Mouse (Mus musculus): Measurements from ENCODE around the gene Rabl6. TPM values are rescaled to one million over a fixed set of nuclear protein-coding genes. Genes with fewer than 3 reads are reported as not detected.
"Not testable (repeated sequence)": the region's sequence is repeated elsewhere in the genome, so short reads cannot be mapped to it uniquely, and the experiment has no call there.

The Rabl6 gene
- polyA plus RNA-seq, 1 experiment = 35.8 TPM

- not testable (repeated sequence) for DNase-seq (ENCODE audit: low read depth, low spot score)
- 84% methylated on average over 4 of the region's 4 CpGs for WGBS
Observed at GRCm38 (mm10) chr2:25553171-25553786, 55.0 kb downstream of the Rabl6 start.

- DNase-seq (ENCODE audit: low read depth, low spot score) = no peak
- WGBS = 18% methylated on average over 5 of the region's 5 CpGs
Observed at GRCm38 (mm10) chr2:25551186-25551585, 57.1 kb downstream of the Rabl6 start.

- WGBS = 46% methylated on average over 9 of the region's 9 CpGs
- DNase-seq (ENCODE audit: low read depth, low spot score) = no peak
Observed at GRCm38 (mm10) chr2:25549021-25549991, 59.0 kb downstream of the Rabl6 start.

GRCm38 (mm10) chr2:25546811-25547491 is 61.4 kb downstream of the Rabl6 start, which contains the start of gene Traf2:
TSS of gene Traf2 (minus strand) at chr2:25546940.
- 3% methylated on average over 48 of the region's 48 CpGs for WGBS

GRCm38 (mm10) chr2:25545996-25546810 is 62.1 kb downstream of the Rabl6 start:
- 4% methylated on average over 43 of the region's 43 CpGs for WGBS

More at GRCm38 (mm10) chr2:25546811-25547491, 61.4 kb downstream of the Rabl6 start, which contains the start of gene Traf2:
- DNase-seq (ENCODE audit: low read depth, low spot score) = peak; percentile 92

GRCm38 (mm10) chr2:25541644-25542367 is 66.5 kb downstream of the Rabl6 start:
- no peak for DNase-seq (ENCODE audit: low read depth, low spot score)
- 68% methylated on average over 10 of the region's 10 CpGs for WGBS

More at GRCm38 (mm10) chr2:25545996-25546810, 62.1 kb downstream of the Rabl6 start:
- DNase-seq (ENCODE audit: low read depth, low spot score) = no peak

GRCm38 (mm10) chr2:25540541-25540948 is 67.8 kb downstream of the Rabl6 start:
- WGBS = 86% methylated on average over 4 of the region's 4 CpGs
- DNase-seq (ENCODE audit: low read depth, low spot score) = no peak

- no peak for DNase-seq (ENCODE audit: low read depth, low spot score)
- 89% methylated on average over 8 of the region's 8 CpGs for WGBS
Observed at GRCm38 (mm10) chr2:25536531-25536930, 71.8 kb downstream of the Rabl6 start.

- DNase-seq (ENCODE audit: low read depth, low spot score) = no peak
- 80% methylated on average over 2 of the region's 2 CpGs for WGBS
Observed at GRCm38 (mm10) chr2:25534866-25535182, 73.5 kb downstream of the Rabl6 start.

- WGBS = 37% methylated on average over 3 of the region's 3 CpGs
- DNase-seq (ENCODE audit: low read depth, low spot score) = no peak
Observed at GRCm38 (mm10) chr2:25534178-25534865, 74.0 kb downstream of the Rabl6 start.

GRCm38 (mm10) chr2:25533707-25534106 is 74.6 kb downstream of the Rabl6 start:
- no peak for DNase-seq (ENCODE audit: low read depth, low spot score)
- 60% methylated on average over 2 of the region's 2 CpGs for WGBS

Other genes with a start within 250 kb of the Rabl6 start
- 61.6 and 68.8 TPM in 2 replicates for gene Uap1l1, start 242.8 kb downstream of the Rabl6 start, polyA plus RNA-seq (2012; rRNA removed)
- gene Sapcd2, start 236.2 kb downstream of the Rabl6 start, polyA plus RNA-seq (2012; rRNA removed) = 26.0 and 26.7 TPM in 2 replicates
- 36.7 and 40.4 TPM in 2 replicates for gene Entpd2, start 212.6 kb downstream of the Rabl6 start, polyA plus RNA-seq (2012; rRNA removed)
- 91.9 and 126 TPM in 2 replicates for gene Npdc1, start 209.2 kb downstream of the Rabl6 start, polyA plus RNA-seq (2012; rRNA removed)
- 0.52 and 0.88 TPM in 2 replicates for gene Fut7, start 185.3 kb downstream of the Rabl6 start, polyA plus RNA-seq (2012; rRNA removed)
- 7.5 and 12.4 TPM in 2 replicates for gene Abca2, start 179.8 kb downstream of the Rabl6 start, polyA plus RNA-seq (2012; rRNA removed)
- gene Clic3, start 151.7 kb downstream of the Rabl6 start, polyA plus RNA-seq (2012; rRNA removed) = 1.3 and 1.4 TPM in 2 replicates
- 45.6 and 48.9 TPM in 2 replicates for gene Paxx, start 147.4 kb downstream of the Rabl6 start, polyA plus RNA-seq (2012; rRNA removed)
- 0.53 and 1.0 TPM in 2 replicates for gene Ptgds, start 138.5 kb downstream of the Rabl6 start, polyA plus RNA-seq (2012; rRNA removed)
- gene Lcn12, start 114.6 kb downstream of the Rabl6 start, polyA plus RNA-seq (2012; rRNA removed) = not detected in 2 replicates
- gene Fbxw5, start 107.8 kb downstream of the Rabl6 start, polyA plus RNA-seq (2012; rRNA removed) = 26.7 and 31.7 TPM in 2 replicates
- gene C8g, start 106.8 kb downstream of the Rabl6 start, polyA plus RNA-seq (2012; rRNA removed) = 2.1 and 2.9 TPM in 2 replicates
- 19.6 and 20.8 TPM in 2 replicates for gene Traf2, start 61.6 kb downstream of the Rabl6 start, polyA plus RNA-seq (2012; rRNA removed)
- gene Edf1, start 50.7 kb downstream of the Rabl6 start, polyA plus RNA-seq (2012; rRNA removed) = 200 and 273 TPM in 2 replicates
- gene Mamdc4, start 33.7 kb downstream of the Rabl6 start, polyA plus RNA-seq (2012; rRNA removed) = 0.97 and 8.1 TPM in 2 replicates
- 37.3 and 44.6 TPM in 2 replicates for gene Phpt1, start 33.3 kb downstream of the Rabl6 start, polyA plus RNA-seq (2012; rRNA removed)
- 0.43 and 0.69 TPM in 2 replicates for gene Ajm1, start 26.8 kb downstream of the Rabl6 start, polyA plus RNA-seq (2012; rRNA removed)
- gene Ccdc183, start 9.2 kb upstream of the Rabl6 start, polyA plus RNA-seq (2012; rRNA removed) = not detected in 2 replicates
- 17.2 and 19.4 TPM in 2 replicates for gene Tmem141, start 13.5 kb upstream of the Rabl6 start, polyA plus RNA-seq (2012; rRNA removed)
- 1.9 TPM in 2 replicates for gene Fcna, start 19.5 kb upstream of the Rabl6 start, polyA plus RNA-seq (2012; rRNA removed)
- 1.4 TPM in 1 of 2 replicates, not detected in the other for gene Lcn8, start 44.6 kb upstream of the Rabl6 start, polyA plus RNA-seq (2012; rRNA removed)
- gene Lcn5, start 49.4 kb upstream of the Rabl6 start, polyA plus RNA-seq (2012; rRNA removed) = 0.74 TPM in 1 of 2 replicates, not detected in the other
- gene Lcn6, start 68.3 kb upstream of the Rabl6 start, polyA plus RNA-seq (2012; rRNA removed) = not detected in 2 replicates
- gene Lcn10, start 74.2 kb upstream of the Rabl6 start, polyA plus RNA-seq (2012; rRNA removed) = 0.37 TPM in 1 of 2 replicates, not detected in the other
- not detected in 2 replicates for gene Obp2a, start 91.5 kb upstream of the Rabl6 start, polyA plus RNA-seq (2012; rRNA removed)
- 15.6 and 16.1 TPM in 2 replicates for gene Bmyc, start 98.2 kb upstream of the Rabl6 start, polyA plus RNA-seq (2012; rRNA removed)
- not detected in 2 replicates for gene Obp2b, start 128.5 kb upstream of the Rabl6 start, polyA plus RNA-seq (2012; rRNA removed)
- gene Lcn3, start 157.0 kb upstream of the Rabl6 start, polyA plus RNA-seq (2012; rRNA removed) = not detected in 2 replicates
- not detected in 2 replicates for gene Lcn11, start 168.5 kb upstream of the Rabl6 start, polyA plus RNA-seq (2012; rRNA removed)
- gene Gm13539, start 173.7 kb upstream of the Rabl6 start, polyA plus RNA-seq (2012; rRNA removed) = not detected in 2 replicates
- not detected in 2 replicates for gene Glt6d1, start 207.3 kb upstream of the Rabl6 start, polyA plus RNA-seq (2012; rRNA removed)
- gene Lcn9, start 214.6 kb upstream of the Rabl6 start, polyA plus RNA-seq (2012; rRNA removed) = 0.10 and 0.29 TPM in 2 replicates
- gene Sohlh1, start 238.7 kb upstream of the Rabl6 start, polyA plus RNA-seq (2012; rRNA removed) = not detected in 2 replicates